Mouse (Mus musculus) heart, adult 2 months (tissue): ENCODE results near the gene Fam129b.

Experiments used
- CTCF ChIP-seq: fragments of 200-600 bp; IDR thresholded peaks from 2 replicates; pipeline ENCODE4 v1.8.1; 2022; ENCODE audit warnings: antibody characterized with exemption, mild to moderate bottlenecking, moderate library complexity
- POLR2A ChIP-seq: fragments of 200-500 bp; IDR thresholded peaks from 2 replicates; pipeline ENCODE4 v1.6.1; 2011; ENCODE audit warnings: mild to moderate bottlenecking, low read depth, low read length, control low read depth; ENCODE audit not compliant: insufficient read depth

DNA sequence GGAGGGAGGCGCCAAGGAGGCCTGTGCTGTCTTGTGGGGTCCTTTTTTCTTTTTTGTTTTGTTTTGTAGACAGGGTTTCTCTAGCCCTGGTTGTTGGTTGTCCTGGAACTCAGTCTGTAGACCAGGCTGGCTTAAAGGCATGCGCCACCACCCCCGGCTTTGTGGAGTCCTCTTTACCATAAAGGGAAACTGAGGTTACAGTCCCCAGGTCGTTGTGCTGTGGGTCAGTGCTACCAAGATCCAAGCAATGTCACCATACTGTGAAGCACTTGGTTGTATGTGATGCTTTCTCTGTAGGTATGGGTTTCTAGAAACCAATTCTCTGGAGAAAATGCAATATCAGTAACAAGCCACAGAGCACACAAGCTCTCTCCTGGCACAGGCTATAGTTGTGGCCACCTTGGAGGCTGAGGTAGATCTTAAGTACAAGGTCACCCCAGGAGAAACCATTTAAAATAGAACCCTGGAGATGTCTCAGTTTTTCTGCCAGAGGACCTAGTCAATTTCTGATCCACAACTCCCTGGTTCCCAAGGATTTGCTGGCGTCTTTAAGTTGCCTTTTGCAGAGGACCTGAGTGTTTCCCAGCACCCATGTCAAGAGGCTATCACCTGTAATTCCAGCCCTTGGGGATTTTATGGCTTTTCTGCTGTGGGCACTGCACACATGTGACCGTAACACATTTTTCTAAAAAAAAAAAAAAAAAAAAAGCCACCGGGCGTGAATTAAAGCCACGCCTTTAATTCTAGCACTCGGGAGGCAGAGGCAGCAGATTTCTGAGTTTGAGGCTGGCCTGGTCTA is 88.9 kb downstream of the Fam129b start:
- TF ChIP-seq POLR2A (no peak), CTCF (no peak)
